Mouse (Mus musculus) hindbrain, embryonic 13.5 days (tissue): ENCODE measurements around the gene 2410004P03Rik. TPM values are rescaled to one million over a fixed set of nuclear protein-coding genes. Genes with fewer than 3 reads are reported as not detected.

ENCODE experiments used
- ATAC-seq: fragments of 200-750 bp; cut with Nextera tagmentation; 2 replicates; pipeline ENCODE4 v1.8.0; 2017; ENCODE audit warnings: moderate TSS enrichment; ENCODE audit not compliant: low FRiP score
- H3K27ac ChIP-seq: fragments of 300-500 bp; sonication (generic); 2 replicates; pipeline ENCODE4 v1.5.1; 2015; ENCODE audit warnings: inconsistent platforms, mild to moderate bottlenecking, moderate library complexity
- H3K27me3 ChIP-seq: fragments of 300-500 bp; sonication (generic); 2 replicates; pipeline ENCODE4 v1.6.1; 2015; ENCODE audit warnings: mild to moderate bottlenecking, inconsistent platforms
- H3K36me3 ChIP-seq: fragments of 300-500 bp; sonication (generic); 2 replicates; pipeline ENCODE4 v1.6.1; 2015; ENCODE audit warnings: mild to moderate bottlenecking, inconsistent platforms
- H3K4me1 ChIP-seq: fragments of 300-500 bp; sonication (generic); replicated peaks from 2 replicates; pipeline ENCODE4 v1.6.1; 2015; ENCODE audit warnings: inconsistent platforms
- H3K4me2 ChIP-seq: fragments of 300-500 bp; sonication (generic); 2 replicates; pipeline ENCODE4 v1.6.1; 2015; ENCODE audit warnings: inconsistent platforms, mild to moderate bottlenecking, moderate library complexity
- H3K4me3 ChIP-seq: fragments of 300-500 bp; sonication (generic); 2 replicates; pipeline ENCODE4 v1.5.1; 2015; ENCODE audit warnings: mild to moderate bottlenecking, inconsistent platforms
- H3K9ac ChIP-seq: fragments of 300-500 bp; sonication (generic); 2 replicates; pipeline ENCODE4 v1.6.1; 2015; ENCODE audit warnings: mild to moderate bottlenecking, inconsistent platforms
- H3K9me3 ChIP-seq: fragments of 300-500 bp; sonication (generic); 2 replicates; pipeline ENCODE4 v1.6.1; 2016; ENCODE audit warnings: inconsistent platforms
- WGBS: fragments of 180-500 bp; shearing (Covaris S2); methylation state at CpG from one replicate; pipeline ENCODE4 v1.1.7; 2015; 5-methylcytosine and 5-hydroxymethylcytosine counted together
- polyA plus RNA-seq: library from polyadenylated mRNA; unstranded; fragments of >200 nt; fragmentation: Nextera tagmentation; extraction: Ambion mirVana; gene quantifications from 2 replicates; pipeline ENCODE4 v1.2.1, GENCODE M21; 2015

Gene 2410004P03Rik
- polyA plus RNA-seq = 3.0 and 4.8 TPM in 2 replicates

DNA sequence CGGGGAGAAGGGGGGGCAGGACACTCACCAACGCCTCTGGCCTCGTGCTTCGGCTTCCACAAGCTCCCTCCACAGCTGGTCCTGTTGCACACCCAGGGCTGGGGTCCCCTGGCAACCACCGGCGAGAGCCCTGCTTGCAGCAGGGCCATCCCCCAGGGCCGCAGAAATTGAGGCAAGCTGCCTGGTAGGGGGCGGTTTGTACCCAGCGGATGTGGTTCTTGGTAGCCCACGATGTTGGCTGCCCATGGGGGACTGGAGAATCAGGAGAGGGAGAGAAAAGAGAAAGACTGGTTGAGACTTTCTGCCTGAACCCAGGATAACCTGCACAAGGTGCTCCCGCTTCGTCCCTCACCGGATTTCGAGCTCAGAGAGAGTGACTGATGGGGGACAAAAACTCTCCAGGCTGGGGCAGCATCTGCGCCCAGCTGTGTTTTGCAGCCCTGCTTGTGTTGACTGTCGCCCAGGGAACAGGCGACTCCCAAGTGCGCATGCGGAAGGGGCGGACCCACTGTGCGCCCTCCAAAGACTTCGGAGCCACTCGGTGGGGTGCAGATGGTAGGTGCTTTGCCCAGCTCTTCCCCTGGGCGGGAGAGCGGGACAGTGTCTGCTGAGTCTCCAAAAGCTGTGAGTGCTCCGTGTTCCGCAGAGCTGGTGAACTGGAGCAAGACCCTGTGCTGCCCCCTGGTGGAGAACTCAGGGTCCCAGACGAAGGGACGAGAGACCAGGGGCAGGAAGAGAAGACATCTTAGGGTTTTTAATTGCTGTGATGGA lies at the start of gene 2410004P03Rik:
TSS of gene 2410004P03Rik (minus strand) at position 628 of the 771 bp plus-strand sequence.
- Histone ChIP-seq H3K27me3 (peaks cover 10% of the 10 kb centered on the region), H3K4me3 (peak within 1 kb of the TSS; percentile 38), H3K9me3 (no peaks in the 10 kb centered on the region), H3K4me1 (peaks cover 5% of the 10 kb centered on the region), H3K27ac (no peak within 1 kb of the TSS), H3K4me2 (peak within 1 kb of the TSS; percentile 56), H3K36me3 (no peaks in the 10 kb centered on the region), H3K9ac (peak within 1 kb of the TSS; percentile 58)
- peak; percentile 67 for ATAC-seq
- WGBS = 8% methylated on average over 29 of the region's 29 CpGs

DNA sequence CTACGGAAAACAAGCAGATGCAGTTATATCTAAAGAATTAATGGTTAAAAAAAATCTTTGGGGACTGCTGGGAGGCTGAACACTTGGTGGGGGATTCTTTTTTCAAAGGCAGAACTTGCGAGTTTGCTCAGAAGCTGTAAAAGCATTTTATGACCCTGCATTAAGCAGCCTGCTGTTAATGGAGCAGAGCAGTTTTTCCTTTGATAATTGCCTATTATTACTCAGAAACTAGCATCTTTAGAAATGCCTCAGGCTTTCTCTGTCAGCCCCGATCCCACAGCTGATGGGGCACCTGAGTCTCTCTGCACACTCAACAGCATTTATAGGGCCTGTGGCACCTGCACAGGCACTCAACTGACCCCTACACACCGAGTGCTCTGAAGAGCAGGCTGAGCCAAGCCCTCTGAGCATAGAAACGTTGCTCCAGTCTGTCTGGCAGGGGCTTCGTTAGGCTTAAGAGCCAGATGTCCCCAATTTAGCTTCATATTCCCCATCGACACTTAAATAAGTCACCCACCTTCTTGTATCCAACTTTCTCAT lies 49.7 kb upstream of the 2410004P03Rik start:
- no peak overlapping the region for H3K4me2 ChIP-seq
- peaks cover 29% of the 10 kb centered on the region for H3K4me1 ChIP-seq
- ATAC-seq = no peak
- H3K27ac ChIP-seq = peak overlapping the region; percentile 50
- no peaks in the 10 kb centered on the region for H3K36me3 ChIP-seq
- WGBS = 49% methylated on average over 7 of the region's 7 CpGs
- no peak overlapping the region for H3K9ac ChIP-seq
- H3K9me3 ChIP-seq = no peaks in the 10 kb centered on the region
- peaks cover 6% of the 10 kb centered on the region; the same call in 1 of the 2 replicates for H3K27me3 ChIP-seq
- H3K4me3 ChIP-seq = no peak overlapping the region

DNA sequence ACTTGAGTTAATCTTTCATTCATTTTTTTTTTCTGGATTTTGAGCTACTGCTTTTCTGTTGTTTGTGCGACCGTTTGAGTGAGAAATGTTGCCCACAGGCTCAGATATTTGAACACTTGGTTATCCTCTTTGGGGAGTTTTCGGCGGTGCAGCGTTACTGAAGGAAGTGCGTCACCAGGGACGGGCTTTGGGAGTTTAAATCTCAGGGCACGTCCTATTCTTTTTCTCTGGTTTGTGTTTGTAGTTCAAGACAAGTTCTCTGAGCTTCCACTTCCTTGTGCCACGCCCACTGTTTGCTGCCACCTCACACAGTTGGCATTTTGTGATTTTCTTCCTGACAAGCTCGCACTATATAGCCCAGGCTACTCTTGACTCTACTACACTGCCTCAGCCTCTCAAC lies 47.0 kb upstream of the 2410004P03Rik start:
- no peak overlapping the region for H3K9ac ChIP-seq
- H3K27me3 ChIP-seq = no peaks in the 10 kb centered on the region
- ATAC-seq = no peak
- WGBS = 88% methylated on average over 10 of the region's 10 CpGs
- H3K4me3 ChIP-seq = no peak overlapping the region
- H3K9me3 ChIP-seq = no peaks in the 10 kb centered on the region
- H3K27ac ChIP-seq = no peak overlapping the region
- H3K4me1 ChIP-seq = peaks cover 21% of the 10 kb centered on the region
- H3K4me2 ChIP-seq = no peak overlapping the region
- H3K36me3 ChIP-seq = no peaks in the 10 kb centered on the region

DNA sequence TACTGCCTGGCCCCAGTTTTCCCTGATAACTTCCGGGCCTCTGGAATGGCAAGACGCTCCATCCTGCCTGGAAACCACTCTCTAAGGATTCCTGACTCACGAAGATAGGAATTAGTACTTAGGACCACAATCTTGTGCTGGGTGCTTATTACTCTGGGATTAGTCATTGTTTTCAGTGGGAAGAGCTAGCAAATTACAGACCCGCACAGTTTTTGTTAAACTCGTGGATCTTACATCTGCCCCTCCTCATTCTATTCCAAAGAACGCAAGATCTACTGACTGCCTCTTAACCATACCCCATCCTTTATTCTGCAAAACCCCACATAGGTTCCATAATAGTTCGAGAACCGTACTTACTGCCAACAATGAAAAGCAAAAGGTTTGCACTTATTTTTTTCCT lies 45.6 kb upstream of the 2410004P03Rik start:
- Histone ChIP-seq H3K9ac (no peak overlapping the region), H3K9me3 (no peaks in the 10 kb centered on the region), H3K27ac (no peak overlapping the region), H3K27me3 (peaks cover 7% of the 10 kb centered on the region; the same call in 1 of the 2 replicates), H3K36me3 (no peaks in the 10 kb centered on the region), H3K4me2 (no peak overlapping the region), H3K4me1 (peaks cover 13% of the 10 kb centered on the region), H3K4me3 (no peak overlapping the region)
- ATAC-seq = no peak
- WGBS = 81% methylated on average over 8 of the region's 8 CpGs

DNA sequence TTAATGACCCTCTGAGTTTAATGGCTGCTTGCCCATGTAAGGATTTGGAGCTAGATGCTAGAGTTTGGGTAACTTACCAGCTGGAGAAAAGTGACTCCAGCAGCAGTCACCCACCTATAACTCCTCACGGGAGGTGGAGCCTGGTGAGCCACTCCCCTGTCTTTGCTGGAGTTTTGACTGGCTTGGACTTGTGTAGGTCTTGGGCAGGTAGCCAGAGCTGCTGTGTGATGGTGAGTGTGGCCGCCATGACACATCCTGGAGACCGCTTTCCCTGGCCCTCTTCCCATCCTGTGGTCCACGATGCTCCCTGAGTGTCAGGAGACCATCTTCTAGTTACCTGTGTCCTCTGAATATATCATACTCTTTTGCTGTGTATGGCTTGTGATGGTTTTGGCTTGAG lies 44.2 kb upstream of the 2410004P03Rik start:
- no peak overlapping the region for H3K4me2 ChIP-seq
- peaks cover 9% of the 10 kb centered on the region for H3K4me1 ChIP-seq
- peaks cover 9% of the 10 kb centered on the region; the same call in 1 of the 2 replicates for H3K27me3 ChIP-seq
- no peak overlapping the region for H3K9ac ChIP-seq
- H3K27ac ChIP-seq = no peak overlapping the region
- ATAC-seq = no peak
- H3K4me3 ChIP-seq = no peak overlapping the region
- H3K9me3 ChIP-seq = no peaks in the 10 kb centered on the region
- 94% methylated on average over 4 of the region's 4 CpGs for WGBS
- no peaks in the 10 kb centered on the region for H3K36me3 ChIP-seq

DNA sequence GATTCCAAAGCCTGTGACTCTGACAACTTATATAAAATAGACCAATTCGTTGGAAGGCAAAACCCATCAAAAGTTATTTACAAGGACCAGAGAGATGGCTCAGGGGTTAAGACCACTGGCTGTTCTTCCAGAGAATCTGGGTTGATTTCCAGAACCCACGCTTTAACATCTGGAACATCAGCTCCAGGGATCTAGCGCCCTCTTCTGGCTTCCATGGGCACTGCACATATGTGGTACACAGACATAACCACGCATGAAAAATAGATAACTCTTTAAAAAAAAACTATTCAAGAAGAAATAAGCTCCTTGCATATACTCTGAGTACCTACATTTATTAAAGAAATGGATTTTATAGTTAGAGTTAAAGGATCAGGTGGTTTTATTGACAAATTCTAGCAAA lies 43.2 kb upstream of the 2410004P03Rik start:
- peaks cover 11% of the 10 kb centered on the region for H3K4me1 ChIP-seq
- peaks cover 9% of the 10 kb centered on the region; the same call in 1 of the 2 replicates for H3K27me3 ChIP-seq
- H3K36me3 ChIP-seq = no peaks in the 10 kb centered on the region
- no peak overlapping the region for H3K4me3 ChIP-seq
- H3K4me2 ChIP-seq = no peak overlapping the region
- WGBS = 56% methylated on average over 4 of the region's 4 CpGs
- no peaks in the 10 kb centered on the region for H3K9me3 ChIP-seq
- no peak overlapping the region for H3K9ac ChIP-seq
- no peak for ATAC-seq
- no peak overlapping the region for H3K27ac ChIP-seq

DNA sequence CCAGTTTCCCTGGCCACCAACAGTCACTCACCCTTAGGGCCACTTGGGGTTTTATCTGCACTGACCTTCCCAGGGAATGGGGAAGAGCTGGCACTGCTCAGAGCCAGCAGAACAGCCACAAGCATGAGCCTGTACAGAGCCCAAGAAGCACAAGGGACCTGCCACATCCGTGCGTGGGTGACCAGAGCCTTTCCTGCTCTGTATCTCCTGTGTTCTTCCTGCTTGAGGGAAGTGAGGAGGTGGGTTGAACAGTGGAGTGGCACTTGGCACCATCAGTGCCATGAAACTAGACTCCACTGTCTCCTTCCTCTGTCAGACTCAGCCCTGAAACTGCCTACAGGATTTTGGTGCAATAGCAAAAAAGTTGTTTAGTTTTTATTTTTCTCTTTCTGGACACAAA lies 41.1 kb upstream of the 2410004P03Rik start:
- H3K4me2 ChIP-seq = no peak overlapping the region
- no peak overlapping the region for H3K4me3 ChIP-seq
- no peak overlapping the region for H3K27ac ChIP-seq
- peaks cover 22% of the 10 kb centered on the region for H3K4me1 ChIP-seq
- WGBS = 87% methylated on average over 2 of the region's 2 CpGs
- ATAC-seq = no peak
- no peaks in the 10 kb centered on the region for H3K9me3 ChIP-seq
- peaks cover 9% of the 10 kb centered on the region; the same call in 1 of the 2 replicates for H3K27me3 ChIP-seq
- H3K9ac ChIP-seq = no peak overlapping the region
- H3K36me3 ChIP-seq = no peaks in the 10 kb centered on the region

DNA sequence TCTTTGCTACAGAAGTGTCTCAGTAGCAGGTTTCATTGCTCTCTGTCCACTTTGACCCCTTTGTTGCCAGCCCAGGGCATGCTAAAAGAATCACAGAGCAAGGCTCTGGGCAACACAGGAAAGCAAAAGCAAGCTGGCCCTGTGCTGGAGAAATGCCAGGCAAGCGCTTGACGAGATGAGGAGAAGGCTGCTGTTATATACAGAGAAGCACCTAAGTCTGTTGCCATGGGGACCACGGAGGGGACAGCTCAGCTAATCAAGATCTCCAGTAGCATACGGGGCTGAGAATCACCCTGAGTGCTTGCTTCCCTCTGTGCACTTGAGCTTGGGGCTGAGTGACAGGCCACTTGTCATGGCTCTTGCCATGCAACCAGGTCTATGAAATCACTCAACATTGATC lies 39.5 kb upstream of the 2410004P03Rik start:
- no peak overlapping the region for H3K4me2 ChIP-seq
- H3K9me3 ChIP-seq = no peaks in the 10 kb centered on the region
- H3K4me3 ChIP-seq = no peak overlapping the region
- WGBS = 29% methylated on average over 4 of the region's 4 CpGs
- no peak overlapping the region for H3K9ac ChIP-seq
- no peaks in the 10 kb centered on the region for H3K36me3 ChIP-seq
- peaks cover 22% of the 10 kb centered on the region for H3K4me1 ChIP-seq
- peaks cover 11% of the 10 kb centered on the region for H3K27me3 ChIP-seq
- H3K27ac ChIP-seq = 0 out of 2 replicates have a peak overlapping the region, but pooled peaks have one; percentile 30
- ATAC-seq = 0 out of 2 replicates have a peak, but pooled peaks have one; percentile 36

DNA sequence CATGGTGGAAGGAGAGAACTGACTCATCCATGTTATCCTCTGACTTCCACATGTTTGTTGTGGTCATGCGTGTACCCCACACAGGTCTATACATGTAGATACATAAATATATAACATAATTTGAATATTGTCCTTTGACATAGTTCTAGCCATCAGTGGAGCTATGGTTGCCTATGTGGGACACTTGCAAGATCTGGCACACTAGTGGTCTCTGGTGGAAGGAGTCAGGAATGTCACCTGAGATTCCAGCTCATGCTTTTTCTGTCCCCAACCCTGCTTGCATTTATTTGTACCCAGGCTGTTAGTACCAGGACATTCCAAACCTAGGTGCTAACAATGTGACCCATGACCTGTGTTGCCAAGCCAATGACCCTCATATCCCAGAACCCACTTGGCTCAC lies 38.3 kb upstream of the 2410004P03Rik start:
- H3K4me2 ChIP-seq = no peak overlapping the region
- ATAC-seq = no peak
- no peaks in the 10 kb centered on the region for H3K9me3 ChIP-seq
- no peak overlapping the region for H3K27ac ChIP-seq
- peaks cover 22% of the 10 kb centered on the region for H3K4me1 ChIP-seq
- H3K36me3 ChIP-seq = no peaks in the 10 kb centered on the region
- no peak overlapping the region for H3K9ac ChIP-seq
- H3K4me3 ChIP-seq = no peak overlapping the region
- 94% methylated on average over 1 of the region's 1 CpGs for WGBS
- peaks cover 11% of the 10 kb centered on the region for H3K27me3 ChIP-seq

DNA sequence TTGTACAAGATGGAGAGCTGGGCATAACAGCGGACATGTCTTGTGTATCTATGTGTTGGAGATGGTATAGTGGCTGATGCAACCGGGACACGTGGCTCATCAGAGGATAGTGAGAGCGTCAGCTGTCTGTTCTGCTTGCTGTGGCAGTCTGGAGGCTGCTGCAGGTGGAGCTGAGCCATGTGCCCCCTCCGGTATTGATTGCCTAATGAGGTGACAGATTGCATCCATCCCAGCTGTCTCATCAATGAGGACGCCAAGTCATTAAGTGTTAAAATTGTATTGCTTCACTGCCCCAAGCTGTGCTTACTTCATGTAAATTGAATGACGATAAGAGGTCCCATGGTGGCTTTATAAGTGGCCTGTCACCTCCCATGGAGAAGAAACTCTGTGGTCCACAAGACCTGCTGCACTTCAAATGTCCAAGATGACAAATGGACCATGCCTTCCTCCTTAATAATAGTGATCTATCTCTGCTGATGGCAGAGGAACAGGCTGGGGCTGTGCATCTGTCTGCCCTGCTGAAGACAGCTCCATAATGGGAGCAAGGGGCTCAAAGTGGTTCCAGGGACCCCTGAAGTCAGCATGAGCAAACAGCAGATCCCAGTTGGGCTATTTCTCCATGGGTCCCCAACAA lies 37.6 kb upstream of the 2410004P03Rik start:
- Histone ChIP-seq H3K27me3 (peaks cover 11% of the 10 kb centered on the region), H3K9me3 (no peaks in the 10 kb centered on the region), H3K36me3 (no peaks in the 10 kb centered on the region), H3K4me3 (no peak overlapping the region), H3K4me1 (peaks cover 22% of the 10 kb centered on the region), H3K4me2 (no peak overlapping the region), H3K9ac (no peak overlapping the region), H3K27ac (no peak overlapping the region; the same call in 1 of the 2 replicates)
- 35% methylated on average over 7 of the region's 7 CpGs for WGBS
- ATAC-seq = peak; percentile 83

DNA sequence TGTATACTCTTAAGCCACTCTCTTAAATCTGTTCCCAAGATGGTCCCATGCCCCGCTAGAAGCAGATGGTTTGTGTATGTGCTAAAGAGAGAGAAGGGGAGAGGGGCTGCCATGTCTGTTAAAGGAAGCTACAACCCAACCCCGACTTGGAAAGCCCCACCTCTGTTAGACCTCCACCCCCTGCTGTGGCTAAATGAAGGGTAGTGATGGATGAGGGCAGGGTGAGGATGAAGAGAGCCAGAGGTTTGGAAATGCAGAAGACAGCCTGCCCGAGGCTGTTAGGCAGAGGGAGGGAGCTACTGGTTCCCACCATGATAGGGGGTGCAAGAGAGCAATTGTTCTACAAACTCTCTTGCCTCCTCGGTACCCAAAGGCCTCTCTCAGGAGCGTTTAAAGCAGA lies 31.8 kb upstream of the 2410004P03Rik start:
- no peaks in the 10 kb centered on the region for H3K36me3 ChIP-seq
- H3K27ac ChIP-seq = no peak overlapping the region
- ATAC-seq = no peak

DNA sequence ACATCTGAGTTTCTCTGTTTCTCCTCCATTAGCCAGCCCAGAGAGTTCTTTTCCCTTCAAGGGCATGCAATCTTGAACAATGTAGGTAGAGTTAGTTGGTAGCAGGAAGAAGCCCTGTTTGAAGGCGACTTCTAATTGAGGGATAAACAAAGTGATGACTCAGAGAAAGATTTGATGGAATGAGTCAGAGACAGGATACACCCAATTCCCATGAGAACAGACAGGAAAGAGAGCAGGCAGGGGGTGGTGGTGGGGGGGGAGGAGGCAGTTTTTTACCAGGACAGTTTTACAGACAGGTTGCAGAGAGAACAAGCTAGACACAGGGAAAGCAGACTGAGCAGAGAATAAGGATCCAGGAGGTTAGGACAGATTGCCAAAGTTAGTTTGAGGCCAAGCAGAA lies 29.0 kb upstream of the 2410004P03Rik start:
- 76% methylated on average over 1 of the region's 1 CpGs for WGBS
- H3K27ac ChIP-seq = no peak overlapping the region
- H3K4me3 ChIP-seq = no peak overlapping the region
- H3K4me1 ChIP-seq = peaks cover 16% of the 10 kb centered on the region
- peaks cover 11% of the 10 kb centered on the region; the same call in 1 of the 2 replicates for H3K27me3 ChIP-seq
- no peaks in the 10 kb centered on the region for H3K9me3 ChIP-seq
- ATAC-seq = no peak
- H3K4me2 ChIP-seq = no peak overlapping the region
- H3K36me3 ChIP-seq = no peaks in the 10 kb centered on the region
- no peak overlapping the region for H3K9ac ChIP-seq

More for the DNA sequence above, 31.8 kb upstream of the 2410004P03Rik start:
- WGBS = 45% methylated on average over 5 of the region's 5 CpGs
- no peak overlapping the region for H3K4me2 ChIP-seq
- peaks cover 10% of the 10 kb centered on the region for H3K27me3 ChIP-seq
- H3K9me3 ChIP-seq = no peaks in the 10 kb centered on the region
- no peak overlapping the region for H3K4me3 ChIP-seq
- H3K4me1 ChIP-seq = peaks cover under 1% of the 10 kb centered on the region
- no peak overlapping the region for H3K9ac ChIP-seq
